Mouse (Mus musculus) adipocyte (in vitro differentiated cells): Measurements from ENCODE around the gene Pan3.

Source experiments
- DNase-seq: peaks from one replicate; pipeline ENCODE4 v3.0.0-alpha.2; 2016; ENCODE audit warnings: low spot score

Pan3 gene

GRCm38 (mm10) chr5:147430936-147431839 lies 1.2 kb downstream of the Pan3 start:
- DNase-seq: peak; percentile 67

DNA sequence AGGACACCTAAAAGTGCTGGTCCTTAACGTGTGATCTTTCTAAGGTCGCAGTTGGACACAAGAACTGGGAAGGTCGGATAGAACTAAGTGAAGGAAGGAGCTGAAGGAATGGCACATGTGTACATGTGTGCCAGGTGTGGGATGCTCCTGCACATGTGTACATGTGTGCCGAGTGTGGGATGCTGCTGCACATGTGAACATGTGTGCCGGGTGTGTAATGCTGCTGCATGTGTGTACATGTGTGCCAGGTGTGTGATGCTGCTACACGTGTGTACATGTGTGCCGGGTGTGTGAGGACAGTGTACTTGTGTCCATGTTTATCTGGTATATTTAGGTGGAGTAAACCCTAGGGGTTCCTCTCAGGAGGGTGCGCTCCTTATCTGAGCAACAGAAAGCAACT lies 3.0 kb downstream of the Pan3 start:
- DNase-seq: no peak

GRCm38 (mm10) chr5:147435224-147435623 lies 5.3 kb downstream of the Pan3 start:
- no peak for DNase-seq

GRCm38 (mm10) chr5:147435751-147436150 lies 5.8 kb downstream of the Pan3 start:
- peak; percentile 62 for DNase-seq

DNA sequence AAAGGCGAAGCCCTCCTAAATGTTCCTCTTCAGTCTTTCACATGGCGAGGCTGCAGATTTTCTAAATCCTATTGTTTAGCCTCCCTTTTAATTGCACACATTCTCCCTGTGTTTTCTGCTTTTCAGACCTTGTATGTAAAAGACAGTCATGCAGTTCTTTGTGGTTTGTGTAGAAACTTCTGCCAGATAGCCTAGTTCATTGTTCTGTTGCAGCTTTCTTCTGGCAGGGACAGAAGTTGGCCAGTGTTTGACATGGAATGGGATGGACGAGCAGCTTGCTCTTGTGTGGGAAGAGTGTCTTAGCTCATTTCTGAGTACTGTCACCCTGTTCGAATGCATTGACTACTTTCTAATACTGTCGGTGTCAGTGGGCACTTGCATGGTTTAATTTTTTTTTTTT lies 6.5 kb downstream of the Pan3 start:
- DNase-seq: peak; percentile 70

DNA sequence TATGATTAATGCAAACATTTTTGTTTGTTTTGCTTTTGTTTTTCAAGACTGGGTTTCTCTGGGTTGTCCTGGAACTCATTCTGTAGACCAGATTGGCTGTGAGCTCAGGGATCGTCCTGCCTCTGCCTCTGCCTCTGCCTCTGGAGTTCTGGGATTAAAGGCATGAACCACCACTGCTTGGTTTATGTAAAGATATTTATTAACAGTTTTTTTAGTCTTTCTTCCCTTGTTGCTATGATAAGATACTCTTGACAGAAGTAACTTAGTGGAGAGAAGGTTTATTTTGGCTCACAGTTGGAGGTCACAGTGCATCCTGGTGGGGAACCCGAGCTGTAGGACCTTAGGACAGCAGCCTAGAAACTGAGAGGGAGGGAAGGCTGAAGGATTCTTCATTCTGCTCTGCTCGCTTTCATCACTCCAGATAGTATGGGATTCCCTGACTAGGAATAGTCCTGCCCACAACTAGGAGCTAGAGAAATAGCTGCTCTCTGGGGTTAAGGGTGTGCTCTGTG lies 11.1 kb downstream of the Pan3 start:
- no peak for DNase-seq

GRCm38 (mm10) chr5:147441979-147442378 lies 12.0 kb downstream of the Pan3 start:
- no peak for DNase-seq

GRCm38 (mm10) chr5:147442741-147443140 lies 12.8 kb downstream of the Pan3 start:
- no peak for DNase-seq

- DNase-seq: no peak
Measured at GRCm38 (mm10) chr5:147444298-147444697, 14.3 kb downstream of the Pan3 start.

- DNase-seq: no peak
Measured at GRCm38 (mm10) chr5:147444757-147445156, 14.8 kb downstream of the Pan3 start.

- DNase-seq: no peak
Measured at GRCm38 (mm10) chr5:147445252-147445651, 15.3 kb downstream of the Pan3 start.

GRCm38 (mm10) chr5:147448526-147448925 lies 18.6 kb downstream of the Pan3 start:
- DNase-seq: no peak

DNA sequence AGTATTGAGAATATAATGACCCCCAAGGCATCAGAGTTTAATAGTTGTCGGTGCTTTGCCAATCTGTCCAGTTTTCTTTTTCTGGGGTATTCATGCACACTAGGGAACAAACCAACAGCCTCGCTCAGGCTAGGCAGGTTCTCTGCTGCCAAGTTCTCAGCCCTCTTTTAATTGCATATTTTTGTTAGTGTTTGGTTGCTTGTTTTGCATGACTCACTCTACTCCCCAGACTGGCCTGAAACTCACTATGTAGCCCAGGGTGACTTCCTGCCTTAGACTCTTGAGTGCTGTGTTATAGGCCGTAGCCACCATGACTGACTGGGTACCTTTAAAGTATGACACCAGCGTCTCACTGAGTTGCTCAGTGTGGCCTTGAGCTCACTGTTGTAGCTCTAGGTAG lies 19.0 kb downstream of the Pan3 start:
- DNase-seq: no peak

- DNase-seq: no peak
Measured at GRCm38 (mm10) chr5:147456491-147456890, 26.5 kb downstream of the Pan3 start.

- peak; percentile 38 for DNase-seq
Measured at GRCm38 (mm10) chr5:147459821-147460567, 30.0 kb downstream of the Pan3 start.

DNA sequence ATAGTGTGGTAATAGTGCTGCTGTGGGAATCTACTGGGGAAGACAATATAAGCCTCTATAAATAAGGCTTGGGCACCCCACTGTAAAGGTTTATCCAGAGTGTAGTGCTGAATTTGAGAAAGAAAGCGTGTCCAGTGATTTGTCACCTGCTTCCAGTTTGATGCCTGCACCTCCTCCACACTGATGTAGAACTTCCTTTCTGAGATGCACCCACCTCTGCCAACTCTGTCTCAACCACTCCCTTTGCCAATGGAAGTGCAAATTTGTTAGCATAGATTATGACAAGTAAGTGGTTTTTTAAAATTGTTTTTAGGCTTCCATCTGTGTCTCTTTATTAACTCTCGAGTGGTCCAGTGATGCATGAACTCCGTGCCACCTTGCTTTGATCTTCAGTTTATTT lies 33.3 kb downstream of the Pan3 start:
- no peak for DNase-seq

DNA sequence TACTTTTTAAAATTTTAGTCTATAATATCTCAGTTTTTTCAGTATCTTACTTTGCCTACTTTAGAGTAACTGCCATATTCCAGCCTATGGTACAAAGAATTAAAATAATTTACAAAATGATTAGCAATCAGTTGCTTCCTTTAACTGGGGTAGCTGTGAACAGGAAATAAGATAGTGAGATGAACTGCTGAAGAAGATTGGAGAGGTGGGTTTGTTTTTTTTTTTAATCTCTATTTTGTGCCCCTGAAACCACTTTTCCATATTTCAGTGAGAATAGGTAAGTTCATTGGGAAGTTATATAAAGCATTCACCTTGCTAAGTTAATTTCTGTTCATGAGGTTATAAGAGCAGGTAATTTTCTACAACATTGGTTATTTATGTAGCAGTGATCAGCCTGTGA lies 36.4 kb downstream of the Pan3 start:
- DNase-seq: no peak

DNA sequence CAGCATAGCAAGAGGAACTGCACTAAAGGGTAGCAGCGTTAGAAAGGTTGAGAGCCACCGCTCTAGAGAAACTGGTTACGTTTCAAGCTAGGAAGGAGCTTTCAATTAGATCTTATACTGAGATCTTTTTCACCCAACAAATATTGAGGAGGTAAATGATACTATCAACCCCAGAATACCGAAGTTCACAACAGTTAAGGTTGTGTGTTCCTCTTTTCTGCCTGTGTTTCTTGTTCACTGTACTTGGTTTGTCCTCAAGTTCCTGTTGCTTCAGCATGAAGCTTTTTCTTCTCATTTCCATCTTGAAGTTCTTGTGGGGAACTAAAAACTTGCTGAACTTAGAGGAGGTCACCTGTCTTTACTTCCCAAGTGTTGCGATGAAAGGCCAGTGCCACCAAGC lies 41.2 kb downstream of the Pan3 start:
- DNase-seq: no peak

DNA sequence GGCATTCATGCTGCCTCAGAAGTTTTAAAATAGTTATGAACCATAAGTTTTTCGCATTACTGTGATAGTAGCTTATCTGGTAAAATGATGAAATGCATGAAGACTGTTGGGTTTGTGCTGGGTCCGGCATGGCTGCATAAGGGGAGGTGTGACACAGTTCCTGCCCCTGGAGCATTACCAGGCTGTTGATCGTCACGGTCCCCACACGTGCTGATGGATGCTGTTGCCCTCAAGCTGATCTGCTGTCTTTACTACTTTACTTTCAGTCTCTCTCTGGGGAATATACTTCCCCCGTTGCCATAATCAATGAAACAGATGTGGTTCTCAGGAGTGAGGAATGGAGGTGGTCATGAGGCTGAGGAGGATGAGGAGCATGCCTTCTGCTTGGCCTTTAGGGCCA lies 43.1 kb downstream of the Pan3 start:
- DNase-seq: no peak

- DNase-seq: no peak
Measured at GRCm38 (mm10) chr5:147473856-147474255, 43.9 kb downstream of the Pan3 start.

GRCm38 (mm10) chr5:147476109-147476508 lies 46.1 kb downstream of the Pan3 start:
- DNase-seq: no peak

DNA sequence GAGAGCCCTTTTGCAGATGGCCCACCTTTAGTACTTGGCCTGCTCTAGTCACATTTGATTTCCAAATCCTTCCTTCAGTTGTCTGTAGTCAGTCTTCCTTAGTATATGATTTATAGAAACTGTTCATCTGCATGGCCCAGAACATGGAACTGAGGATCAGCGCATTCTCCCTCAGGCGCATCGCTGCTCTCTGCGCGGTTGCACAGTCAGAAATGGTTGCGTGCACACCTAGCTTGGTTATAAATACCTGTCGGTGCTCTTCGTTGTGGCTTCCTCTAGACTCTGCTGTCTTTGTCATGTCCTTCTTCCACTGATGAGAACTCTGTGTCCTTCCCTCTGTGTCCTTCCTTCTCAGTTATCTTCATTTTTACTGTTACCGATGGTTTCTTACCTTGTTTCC lies 47.1 kb downstream of the Pan3 start:
- no peak for DNase-seq

- no peak for DNase-seq
Measured at GRCm38 (mm10) chr5:147479341-147479740, 49.4 kb downstream of the Pan3 start.
